Mouse (Mus musculus) bone marrow, adult 2 months (tissue): ENCODE results near the gene Teddm2. TPM values are rescaled to one million over a fixed set of nuclear protein-coding genes. Genes with fewer than 3 reads are reported as not detected.

Source experiments
- H3K27ac ChIP-seq: fragments of 200-500 bp; 2 replicates; pipeline ENCODE4 v1.5.1; 2012; ENCODE audit warnings: low read depth, mild to moderate bottlenecking, control low read depth, inconsistent platforms, low read length; ENCODE audit not compliant: control insufficient read depth, poor library complexity, insufficient read depth
- H3K4me1 ChIP-seq: fragments of 200-500 bp; 2 replicates; pipeline ENCODE4 v1.6.1; 2011; ENCODE audit warnings: low read length; ENCODE audit not compliant: control insufficient read depth, insufficient read depth
- H3K4me3 ChIP-seq: fragments of 200-500 bp; replicated peaks from 2 replicates; pipeline ENCODE3; 2011; ENCODE audit warnings: mild to moderate bottlenecking, low read depth, low read length, control low read depth; ENCODE audit not compliant: control insufficient read depth
- CTCF ChIP-seq: fragments of 200-500 bp; IDR thresholded peaks from 2 replicates; pipeline ENCODE4 v1.5.1; 2011; ENCODE audit warnings: low read length, control low read depth; ENCODE audit not compliant: control insufficient read depth, insufficient read depth
- POLR2A ChIP-seq: fragments of 200-500 bp; IDR thresholded peaks from 2 replicates; pipeline ENCODE4 v1.6.1; 2011; ENCODE audit warnings: low read depth, mild to moderate bottlenecking, control low read depth, low read length, borderline replicate concordance; ENCODE audit not compliant: control insufficient read depth
- WGBS: fragments of 180-500 bp; shearing (Covaris S2); methylation state at CpG from one replicate; pipeline ENCODE4 v1.1.7; 2018; 5-methylcytosine and 5-hydroxymethylcytosine counted together
- polyA plus RNA-seq: library from polyadenylated mRNA; stranded (reverse); fragments of >200 nt; gene quantifications from 2 replicates; pipeline ENCODE4 v1.2.4, GENCODE M21; 2011; ENCODE audit warnings: low replicate concordance; ENCODE audit not compliant: missing spikeins, insufficient read depth, insufficient read length

Gene Teddm2
- polyA plus RNA-seq, 1 experiment: 2.1 TPM

- Histone ChIP-seq H3K4me1 (peaks cover 3% of the 10 kb centered on the region), H3K27ac (peak overlapping the region; percentile 30; the same call in 1 of the 2 replicates), H3K4me3 (no peak overlapping the region)
- TF ChIP-seq CTCF (no peak), POLR2A (no peak)
- WGBS: 34% methylated on average over 9 of the region's 9 CpGs
Measured at GRCm38 (mm10) chr1:153909963-153910291, 9.9 kb upstream of the Teddm2 start.

DNA sequence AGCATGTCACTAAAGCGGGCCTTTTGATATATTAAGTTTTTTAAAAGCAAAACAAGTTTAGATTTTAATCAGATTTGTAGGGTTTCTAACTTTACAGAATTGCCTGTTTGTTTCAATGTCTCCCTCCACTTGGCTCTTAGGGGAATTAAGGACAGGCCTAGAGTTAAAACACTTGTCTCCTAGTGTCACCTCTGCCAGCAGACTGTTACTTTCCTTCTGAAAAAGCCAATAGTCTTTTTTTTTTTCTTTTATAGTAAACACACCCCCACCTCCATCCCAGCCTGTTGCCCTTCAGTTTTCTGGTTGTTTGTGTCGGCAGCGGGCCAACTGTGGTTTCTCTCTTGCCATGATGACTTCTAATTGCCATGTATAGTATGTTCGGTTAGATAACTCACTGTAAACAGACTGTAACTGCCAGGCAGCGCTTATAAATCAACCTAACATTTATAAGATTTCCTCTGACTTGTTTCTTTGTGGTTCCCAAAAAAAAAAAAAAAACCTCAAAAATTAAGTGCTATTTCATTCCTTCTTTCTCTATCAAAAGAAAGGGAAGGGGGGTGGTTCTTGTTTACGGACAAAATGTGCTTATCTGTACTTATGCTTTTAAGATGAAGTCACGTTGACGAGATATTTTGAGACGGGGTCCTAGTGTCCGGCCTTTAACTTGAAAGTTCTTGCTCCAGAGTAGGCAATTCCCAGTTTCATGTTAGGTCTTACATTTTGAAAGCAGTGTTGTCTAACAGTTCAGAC lies 9.4 kb upstream of the Teddm2 start:
- TF ChIP-seq CTCF (no peak), POLR2A (no peak)
- Histone ChIP-seq H3K4me1 (peaks cover 3% of the 10 kb centered on the region), H3K27ac (peak overlapping the region; percentile 30; the same call in 1 of the 2 replicates), H3K4me3 (no peak overlapping the region)
- 26% methylated on average over 10 of the region's 10 CpGs for WGBS

- Histone ChIP-seq H3K4me3 (no peak overlapping the region), H3K27ac (no peak overlapping the region), H3K4me1 (peaks cover 2% of the 10 kb centered on the region)
- WGBS: 70% methylated on average over 4 of the region's 4 CpGs
- no peak for TF ChIP-seq CTCF
- TF ChIP-seq POLR2A: no peak
Measured at GRCm38 (mm10) chr1:153908741-153909140, 8.7 kb upstream of the Teddm2 start.

- 48% methylated on average over 6 of the region's 6 CpGs for WGBS
- Histone ChIP-seq H3K4me3 (no peak overlapping the region), H3K27ac (no peak overlapping the region), H3K4me1 (peaks cover 2% of the 10 kb centered on the region; the same call in 1 of the 2 replicates)
- no peak for TF ChIP-seq CTCF
- TF ChIP-seq POLR2A: no peak
Measured at GRCm38 (mm10) chr1:153908208-153908607, 8.2 kb upstream of the Teddm2 start.

DNA sequence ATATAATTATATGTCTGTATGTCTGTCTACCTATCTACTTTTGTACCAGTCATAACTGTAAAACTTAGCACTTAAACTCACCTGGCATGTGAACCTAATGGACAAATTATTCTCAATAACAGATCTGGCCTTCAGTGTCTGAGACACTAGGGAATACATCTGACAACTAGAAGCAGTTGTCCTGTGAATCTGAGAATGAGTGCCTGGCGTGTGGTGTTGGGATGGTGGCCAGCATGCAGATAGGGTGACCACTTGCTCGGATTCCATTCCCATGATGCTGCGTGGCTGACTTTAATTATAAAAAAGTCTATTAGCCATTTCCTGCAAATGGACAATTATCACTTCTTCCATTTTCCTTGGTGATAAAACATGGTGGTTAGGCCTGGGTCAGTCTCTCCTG lies 5.9 kb upstream of the Teddm2 start:
- H3K4me3 ChIP-seq: no peak overlapping the region
- 94% methylated on average over 3 of the region's 3 CpGs for WGBS
- TF ChIP-seq POLR2A: no peak
- no peak for TF ChIP-seq CTCF
- no peak overlapping the region for H3K27ac ChIP-seq
- H3K4me1 ChIP-seq: peaks cover 2% of the 10 kb centered on the region; the same call in 1 of the 2 replicates

DNA sequence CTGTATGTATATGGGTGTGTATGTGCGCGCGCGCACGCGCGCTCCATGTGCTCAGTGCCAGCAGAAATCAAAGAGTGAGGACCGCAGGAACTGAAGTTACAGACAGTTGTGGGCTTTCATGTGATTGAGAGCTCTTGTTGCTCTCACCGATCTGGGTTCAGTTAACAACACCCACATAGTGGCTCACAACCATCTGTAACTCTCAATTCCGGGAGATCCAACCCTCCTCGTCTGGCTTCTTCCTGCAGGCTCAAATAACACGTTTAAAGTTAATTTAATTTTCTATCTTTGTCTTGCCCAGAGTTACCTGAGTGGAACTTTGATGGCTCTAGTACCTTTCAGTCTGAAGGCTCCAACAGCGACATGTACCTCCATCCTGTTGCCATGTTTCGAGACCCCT lies 4.2 kb upstream of the Teddm2 start:
- TF ChIP-seq CTCF: no peak
- TF ChIP-seq POLR2A: no peak
- Histone ChIP-seq H3K4me3 (no peak overlapping the region), H3K27ac (no peak overlapping the region), H3K4me1 (no peaks in the 10 kb centered on the region)
- 94% methylated on average over 14 of the region's 14 CpGs for WGBS

DNA sequence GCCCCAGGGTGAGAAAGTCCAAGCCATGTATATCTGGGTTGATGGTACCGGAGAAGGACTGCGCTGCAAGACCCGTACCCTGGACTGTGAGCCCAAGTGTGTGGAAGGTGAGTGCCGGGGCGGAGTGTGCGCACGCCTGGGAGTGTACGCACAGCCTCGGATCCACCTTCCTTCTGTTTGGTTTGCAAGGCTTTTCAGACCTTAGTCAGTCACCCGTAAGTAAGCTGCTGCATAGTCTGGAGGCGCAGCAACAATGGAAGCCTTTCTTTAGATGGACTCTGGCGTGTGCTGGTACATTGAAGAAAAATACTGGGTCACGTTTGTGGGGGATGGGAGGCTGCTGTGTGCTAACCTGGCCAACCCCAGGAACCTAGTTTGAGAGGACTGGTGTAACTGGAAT lies 3.0 kb upstream of the Teddm2 start:
- TF ChIP-seq POLR2A: no peak
- no peak for TF ChIP-seq CTCF
- 94% methylated on average over 13 of the region's 13 CpGs for WGBS
- H3K4me3 ChIP-seq: no peak overlapping the region

GRCm38 (mm10) chr1:153900860-153901730 lies 1.1 kb upstream of the Teddm2 start:
- Histone ChIP-seq H3K4me3 (peak overlapping the region; percentile 97), H3K4me1 (no peaks in the 10 kb centered on the region), H3K27ac (peak overlapping the region; percentile 97)
- TF ChIP-seq CTCF: no peak
- no peak for TF ChIP-seq POLR2A
- WGBS: 2% methylated on average over 25 of the region's 25 CpGs

More for the DNA sequence above, 3.0 kb upstream of the Teddm2 start:
- Histone ChIP-seq H3K27ac (no peak overlapping the region), H3K4me1 (no peaks in the 10 kb centered on the region)
